In the genomic region with DNA sequence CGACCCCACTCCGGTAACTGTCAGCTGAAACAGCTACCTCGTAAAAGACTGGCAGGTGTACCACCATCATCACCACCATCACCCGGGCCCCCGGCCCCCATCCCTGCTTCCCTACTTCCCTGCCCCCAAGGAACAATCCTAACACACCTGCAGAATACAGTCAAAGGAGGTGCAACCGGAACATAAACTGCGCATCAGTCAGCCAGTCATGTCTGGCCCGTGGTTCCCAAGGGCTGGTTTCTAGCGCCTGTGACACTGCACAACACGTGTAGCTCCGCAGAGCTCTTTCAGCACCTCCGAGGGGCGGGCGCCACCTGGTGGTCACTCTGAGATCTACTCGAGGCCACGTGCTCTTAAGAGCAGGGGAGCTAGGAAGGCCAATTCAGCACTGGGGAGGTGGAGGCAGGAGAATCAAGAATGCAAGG, we compare ENCODE assay signal across 8 mouse cellular contexts. TPM values are rescaled to one million over a fixed set of nuclear protein-coding genes. Genes with fewer than 3 reads are reported as not detected.
A peak's percentile ranks its signal among the peaks of the same experiment; 100 is the strongest.
DNase-seq lines count a peak whose midpoint lies in the region; ATAC-seq and TF ChIP-seq lines count a peak whose summit lies in the region.

No protein-coding gene starts in this region.

- no peaks in the 10 kb centered on the region for H3K27me3 ChIP-seq in heart, embryonic 14.5 days (ENCODE audit: control insufficient read depth, insufficient read depth, low read length)
- H3K27me3 ChIP-seq in liver, embryonic 13.5 days: no peaks in the 10 kb centered on the region
- no peaks in the 10 kb centered on the region for H3K27me3 ChIP-seq in stomach, embryonic 15.5 days (replicated peaks)

- peak; percentile 87 for ATAC-seq in erythroblast, adult 5-6 weeks (replicated peaks; ENCODE audit: low FRiP score, poor library complexity, severe bottlenecking)
- ATAC-seq in heart, embryonic 14.5 days (ENCODE audit: insufficient number of reproducible peaks, insufficient read depth, low FRiP score, low read depth): 0 out of 2 replicates have a peak, but pooled peaks have one; percentile 33
- ATAC-seq in liver, embryonic 13.5 days (ENCODE audit: low read depth): peak; percentile 68
- ATAC-seq in stomach, embryonic 15.5 days (ENCODE audit: insufficient read depth, low FRiP score, low read depth): peak; percentile 68

- no peak overlapping the region for H3K27ac ChIP-seq in bone marrow, adult 2 months (ENCODE audit: control insufficient read depth, insufficient read depth, low read depth, low read length, poor library complexity)
- no peak overlapping the region for H3K27ac ChIP-seq in heart, embryonic 14.5 days (replicated peaks in 1 of 2; ENCODE audit: control insufficient read depth in 1 of 2, insufficient read depth in 1 of 2, low read depth in 2 of 2, low read length in 2 of 2)
- H3K27ac ChIP-seq in liver, embryonic 13.5 days: no peak overlapping the region
- H3K27ac ChIP-seq in stomach, embryonic 15.5 days: no peak overlapping the region

- H3K4me2 ChIP-seq in heart, embryonic 14.5 days (ENCODE audit: low read length): no peak overlapping the region
- no peak overlapping the region for H3K4me2 ChIP-seq in liver, embryonic 13.5 days
- H3K4me2 ChIP-seq in stomach, embryonic 15.5 days: no peak overlapping the region

- no peaks in the 10 kb centered on the region for H3K4me1 ChIP-seq in bone marrow, adult 2 months (ENCODE audit: control insufficient read depth, insufficient read depth, low read length)
- H3K4me1 ChIP-seq in heart, embryonic 14.5 days (ENCODE audit: control insufficient read depth in 2 of 2, insufficient read depth in 2 of 2, low read length in 2 of 2): no peaks in the 10 kb centered on the region
- H3K4me1 ChIP-seq in liver, embryonic 13.5 days (replicated peaks): no peaks in the 10 kb centered on the region
- H3K4me1 ChIP-seq in stomach, embryonic 15.5 days: no peaks in the 10 kb centered on the region

- no peak overlapping the region for H3K9ac ChIP-seq in heart, embryonic 14.5 days (ENCODE audit: low read length)
- no peak overlapping the region for H3K9ac ChIP-seq in liver, embryonic 13.5 days
- H3K9ac ChIP-seq in stomach, embryonic 15.5 days: no peak overlapping the region

- WGBS in bone marrow, adult 2 months: 23% methylated on average over 16 of the region's 16 CpGs
- 27% methylated on average over 16 of the region's 16 CpGs for WGBS in heart, embryonic 14.5 days
- 24% methylated on average over 16 of the region's 16 CpGs for WGBS in liver, embryonic 13.5 days (ENCODE audit: insufficient replicate concordance)
- WGBS in stomach, embryonic 15.5 days: 30% methylated on average over 16 of the region's 16 CpGs

- TF ChIP-seq CTCF in bone marrow, adult 2 months (IDR thresholded peaks at IDR 0.05; ENCODE audit: control insufficient read depth, insufficient read depth, low read length): peak; percentile 95

- no peak overlapping the region for H3K4me3 ChIP-seq in bone marrow, adult 2 months (replicated peaks; ENCODE audit: control insufficient read depth, low read depth, low read length)
- no peak overlapping the region for H3K4me3 ChIP-seq in heart, embryonic 14.5 days (ENCODE audit: control insufficient read depth in 1 of 2, insufficient read depth in 1 of 2, low read depth in 1 of 2, low read length in 2 of 2)
- no peak overlapping the region for H3K4me3 ChIP-seq in liver, embryonic 13.5 days (replicated peaks)
- H3K4me3 ChIP-seq in stomach, embryonic 15.5 days (replicated peaks): no peak overlapping the region

- H3K36me3 ChIP-seq in heart, embryonic 14.5 days (ENCODE audit: control insufficient read depth, insufficient read depth, low read length): no peaks in the 10 kb centered on the region
- no peaks in the 10 kb centered on the region for H3K36me3 ChIP-seq in liver, embryonic 13.5 days
- no peaks in the 10 kb centered on the region for H3K36me3 ChIP-seq in stomach, embryonic 15.5 days

- no peak for TF ChIP-seq POLR2A in bone marrow, adult 2 months (IDR thresholded peaks at IDR 0.05; ENCODE audit: borderline replicate concordance, control insufficient read depth, low read depth, low read length)

- H3K9me3 ChIP-seq in heart, embryonic 14.5 days (ENCODE audit: control insufficient read depth, low read length): no peaks in the 10 kb centered on the region
- H3K9me3 ChIP-seq in liver, embryonic 13.5 days (replicated peaks): no peaks in the 10 kb centered on the region
- no peaks in the 10 kb centered on the region for H3K9me3 ChIP-seq in stomach, embryonic 15.5 days

- DNase-seq in B cell, adult 2 months: peak; percentile 94 to 95
- peak; percentile 84 for DNase-seq in kidney, postnatal 14 days
- DNase-seq in liver, embryonic 13.5 days: peak; percentile 67
- DNase-seq in neural tube, embryonic 10.5 days (ENCODE audit: extremely low spot score, low spot score): peak; percentile 90

RNA-seq across cellular contexts. Expression of a gene that starts 2.6 kb away (rescaled TPM):
- 33.0 and 44.4 TPM in 2 replicates for polyA plus RNA-seq in bone marrow, adult 2 months (2011; ENCODE audit: insufficient read depth, insufficient read length, low replicate concordance, missing spikeins)
- 13.8 and 21.9 TPM in 2 replicates for total RNA-seq in erythroblast, adult 5-6 weeks (2015; ENCODE audit: low replicate concordance)
- 12.8 and 21.9 TPM in 2 replicates for total RNA-seq in erythroblast, adult 5-6 weeks (2017; ENCODE audit: low replicate concordance)
- 86.6 and 97.1 TPM in 2 replicates for polyA plus RNA-seq in heart, embryonic 14.5 days (2014; fragmentation: Nextera tagmentation; extraction: Ambion mirVana)
- polyA plus RNA-seq in liver, embryonic 13.5 days (2015; fragmentation: Nextera tagmentation; extraction: Ambion mirVana): 65.7 and 74.9 TPM in 2 replicates
- 98.5 and 110 TPM in 2 replicates for polyA plus RNA-seq in stomach, embryonic 15.5 days (2015; fragmentation: Nextera tagmentation; extraction: Ambion mirVana)

Comparison
In these comparisons a context has a peak if more than half of its experiments do, and no peak if none do; other contexts are left out.
1. ATAC-seq: peak in every context shown above with its lines; median percentile 87 in erythroblast, adult 5-6 weeks; 68 in liver, embryonic 13.5 days; 68 in stomach, embryonic 15.5 days; 33 in heart, embryonic 14.5 days.